Mouse (Mus musculus): ENCODE measurements around the gene Spdef. TPM values are rescaled to one million over a fixed set of nuclear protein-coding genes. Genes with fewer than 3 reads are reported as not detected.

The Spdef gene
- polyA plus RNA-seq, 1 experiment from 2014 or later = 0.51 TPM

- no peak for ATAC-seq (replicated peaks)
- H3K36me3 ChIP-seq = no peaks in the 10 kb centered on the region
Observed at GRCm38 (mm10) chr17:27751314-27752202, 22.8 kb upstream of the Spdef start.

GRCm38 (mm10) chr17:27750451-27750942 is 21.7 kb upstream of the Spdef start:
- whole genome bisulfite sequencing = 92% methylated on average over 6 of the region's 6 CpGs
- no peaks in the 10 kb centered on the region for H3K36me3 ChIP-seq
- no peak overlapping the region for H3K4me3 ChIP-seq
- H3K9me3 ChIP-seq = no peaks in the 10 kb centered on the region
- no peak overlapping the region for H3K4me2 ChIP-seq (replicated peaks)
- H3K27me3 ChIP-seq = no peaks in the 10 kb centered on the region
- H3K9ac ChIP-seq (replicated peaks) = no peak overlapping the region
- no peak overlapping the region for H3K27ac ChIP-seq (replicated peaks)
- no peaks in the 10 kb centered on the region for H3K4me1 ChIP-seq
- ATAC-seq (replicated peaks) = no peak

More at GRCm38 (mm10) chr17:27751314-27752202, 22.8 kb upstream of the Spdef start:
- Histone ChIP-seq H3K27ac (replicated peaks) (no peak overlapping the region), H3K4me1 (no peaks in the 10 kb centered on the region), H3K27me3 (no peaks in the 10 kb centered on the region), H3K4me3 (no peak overlapping the region), H3K9ac (replicated peaks) (no peak overlapping the region), H3K4me2 (replicated peaks) (no peak overlapping the region), H3K9me3 (no peaks in the 10 kb centered on the region)
- 90% methylated on average over 8 of the region's 8 CpGs for WGBS

GRCm38 (mm10) chr17:27748123-27748522 is 19.4 kb upstream of the Spdef start:
- Histone ChIP-seq H3K36me3 (no peaks in the 10 kb centered on the region), H3K27me3 (no peaks in the 10 kb centered on the region), H3K9me3 (no peaks in the 10 kb centered on the region), H3K4me2 (replicated peaks) (no peak overlapping the region), H3K4me3 (no peak overlapping the region), H3K27ac (replicated peaks) (no peak overlapping the region), H3K4me1 (no peaks in the 10 kb centered on the region), H3K9ac (replicated peaks) (no peak overlapping the region)
- ATAC-seq (replicated peaks) = no peak
- 84% methylated on average over 2 of the region's 2 CpGs for WGBS

GRCm38 (mm10) chr17:27746446-27746845 is 17.7 kb upstream of the Spdef start:
- no peaks in the 10 kb centered on the region for H3K9me3 ChIP-seq
- H3K36me3 ChIP-seq = no peaks in the 10 kb centered on the region
- no peaks in the 10 kb centered on the region for H3K27me3 ChIP-seq
- ATAC-seq (replicated peaks) = no peak
- no peak overlapping the region for H3K4me2 ChIP-seq (replicated peaks)
- 71% methylated on average over 4 of the region's 4 CpGs for WGBS
- H3K27ac ChIP-seq (replicated peaks) = no peak overlapping the region
- no peak overlapping the region for H3K4me3 ChIP-seq
- H3K4me1 ChIP-seq = no peaks in the 10 kb centered on the region
- no peak overlapping the region for H3K9ac ChIP-seq (replicated peaks)

GRCm38 (mm10) chr17:27740961-27741360 is 12.2 kb upstream of the Spdef start:
- Histone ChIP-seq H3K4me3 (no peak overlapping the region), H3K9ac (replicated peaks) (no peak overlapping the region), H3K27me3 (no peaks in the 10 kb centered on the region), H3K9me3 (no peaks in the 10 kb centered on the region), H3K4me1 (no peaks in the 10 kb centered on the region), H3K4me2 (replicated peaks) (no peak overlapping the region), H3K27ac (replicated peaks) (no peak overlapping the region), H3K36me3 (no peaks in the 10 kb centered on the region)
- no peak for ATAC-seq (replicated peaks)
- WGBS = 90% methylated on average over 6 of the region's 6 CpGs

- WGBS = 22% methylated on average over 13 of the region's 13 CpGs
- Histone ChIP-seq H3K36me3 (no peaks in the 10 kb centered on the region), H3K4me1 (no peaks in the 10 kb centered on the region), H3K4me3 (no peak overlapping the region), H3K9me3 (no peaks in the 10 kb centered on the region), H3K27ac (replicated peaks) (no peak overlapping the region), H3K27me3 (no peaks in the 10 kb centered on the region), H3K4me2 (replicated peaks) (no peak overlapping the region), H3K9ac (replicated peaks) (no peak overlapping the region)
- ATAC-seq (replicated peaks) = no peak
Observed at GRCm38 (mm10) chr17:27734344-27735073, 5.8 kb upstream of the Spdef start.

DNA sequence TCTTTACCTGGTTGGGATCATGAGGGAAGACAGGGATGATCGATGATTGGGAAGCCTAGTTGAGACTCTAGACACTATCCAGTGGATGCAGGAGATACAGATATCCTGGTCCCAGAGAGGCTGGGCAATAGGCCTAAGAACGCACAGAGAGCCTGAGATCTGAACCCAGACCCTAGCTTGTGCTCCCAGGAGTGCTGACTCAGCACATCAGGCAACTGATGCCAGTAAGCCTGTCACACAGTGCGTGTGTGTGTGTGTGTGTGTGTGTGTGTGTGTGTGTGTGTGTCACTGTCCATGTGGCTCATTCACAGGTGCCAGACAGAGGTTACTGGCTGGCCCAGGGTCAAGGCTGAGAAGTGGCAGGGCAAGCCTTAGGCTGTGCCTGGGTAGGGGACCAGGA is 3.9 kb upstream of the Spdef start:
- ATAC-seq (replicated peaks) = no peak
- H3K4me2 ChIP-seq (replicated peaks) = no peak overlapping the region
- WGBS = 96% methylated on average over 3 of the region's 3 CpGs
- H3K4me1 ChIP-seq = no peaks in the 10 kb centered on the region
- H3K4me3 ChIP-seq = no peak overlapping the region
- no peaks in the 10 kb centered on the region for H3K36me3 ChIP-seq
- H3K9ac ChIP-seq (replicated peaks) = no peak overlapping the region
- no peaks in the 10 kb centered on the region for H3K27me3 ChIP-seq
- H3K27ac ChIP-seq (replicated peaks) = no peak overlapping the region
- H3K9me3 ChIP-seq = no peaks in the 10 kb centered on the region

DNA sequence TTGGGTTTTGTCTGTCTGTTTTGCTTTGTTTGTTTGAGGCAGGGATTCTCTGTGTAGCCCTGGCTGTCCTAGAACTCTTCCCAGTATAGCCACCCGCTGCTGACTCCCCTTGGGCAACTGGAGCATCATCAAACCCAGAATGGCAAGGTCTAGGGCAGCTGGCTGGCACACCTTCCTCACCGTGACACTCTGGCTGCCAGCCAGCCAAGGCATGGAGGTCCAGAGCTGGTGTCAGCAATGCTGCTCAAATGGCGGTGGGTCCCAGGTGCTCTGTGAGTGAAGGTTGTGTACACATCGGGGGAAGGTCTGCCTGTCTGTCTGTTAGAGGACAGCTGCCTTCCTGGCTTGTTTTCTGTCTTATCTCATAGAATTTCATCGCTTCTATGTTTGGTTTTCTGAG is 3.4 kb upstream of the Spdef start:
- WGBS = 69% methylated on average over 5 of the region's 5 CpGs
- Histone ChIP-seq H3K27me3 (no peaks in the 10 kb centered on the region), H3K9ac (replicated peaks) (no peak overlapping the region), H3K4me1 (no peaks in the 10 kb centered on the region), H3K27ac (replicated peaks) (no peak overlapping the region), H3K4me3 (no peak overlapping the region), H3K4me2 (replicated peaks) (no peak overlapping the region), H3K36me3 (no peaks in the 10 kb centered on the region), H3K9me3 (no peaks in the 10 kb centered on the region)
- ATAC-seq (replicated peaks) = no peak

DNA sequence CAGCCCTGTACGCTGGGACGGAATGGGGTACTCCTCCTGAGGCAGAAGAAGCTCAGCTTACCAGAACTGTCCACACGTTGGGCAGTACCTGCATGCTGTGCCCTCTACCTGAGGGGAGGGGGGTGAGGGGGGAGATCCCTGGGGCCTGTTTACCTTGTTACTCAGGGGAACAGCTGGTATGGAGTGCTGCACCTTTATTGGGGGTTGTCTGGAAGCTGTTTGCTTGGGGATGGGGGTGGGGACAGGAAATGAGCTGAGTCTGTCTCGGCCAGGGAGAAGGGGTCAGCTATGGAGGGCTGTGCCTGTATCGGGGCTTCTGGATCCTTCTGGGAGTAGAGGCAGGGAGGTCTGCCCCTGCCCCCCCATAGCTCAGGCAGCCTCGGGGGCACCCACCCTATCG is 2.2 kb downstream of the Spdef start:
- Histone ChIP-seq H3K27ac (replicated peaks) (no peak overlapping the region), H3K9me3 (no peaks in the 10 kb centered on the region), H3K27me3 (no peaks in the 10 kb centered on the region), H3K36me3 (no peaks in the 10 kb centered on the region), H3K4me3 (no peak overlapping the region), H3K4me1 (peaks cover 6% of the 10 kb centered on the region), H3K4me2 (replicated peaks) (no peak overlapping the region), H3K9ac (replicated peaks) (no peak overlapping the region)
- no peak for ATAC-seq (replicated peaks)
- 66% methylated on average over 7 of the region's 7 CpGs for WGBS

DNA sequence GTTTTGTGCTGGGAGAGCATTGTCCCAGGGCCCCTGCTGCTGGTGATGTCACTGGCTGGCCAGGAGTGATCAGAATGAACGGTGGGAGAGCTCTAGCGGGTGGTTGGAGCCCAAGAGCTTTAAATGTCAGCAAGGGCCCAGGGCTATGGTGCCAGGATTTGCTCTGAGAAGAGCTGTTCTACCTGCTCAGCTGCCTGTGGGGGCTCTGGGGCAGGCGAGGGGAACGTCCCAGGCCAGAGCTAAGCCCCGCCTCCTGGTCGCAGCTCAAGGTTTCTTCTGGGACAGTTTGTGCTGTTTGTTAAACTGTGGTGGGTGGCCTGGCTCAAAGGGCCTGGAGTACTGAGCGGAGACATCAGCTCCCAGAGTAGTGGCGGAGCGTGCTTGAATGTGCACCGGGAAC is 3.3 kb downstream of the Spdef start:
- Histone ChIP-seq H3K4me2 (replicated peaks) (no peak overlapping the region), H3K9ac (replicated peaks) (no peak overlapping the region), H3K27ac (replicated peaks) (no peak overlapping the region), H3K27me3 (no peaks in the 10 kb centered on the region), H3K4me1 (peaks cover 10% of the 10 kb centered on the region), H3K4me3 (no peak overlapping the region), H3K36me3 (no peaks in the 10 kb centered on the region), H3K9me3 (no peaks in the 10 kb centered on the region)
- ATAC-seq (replicated peaks) = no peak
- 5% methylated on average over 10 of the region's 10 CpGs for WGBS

DNA sequence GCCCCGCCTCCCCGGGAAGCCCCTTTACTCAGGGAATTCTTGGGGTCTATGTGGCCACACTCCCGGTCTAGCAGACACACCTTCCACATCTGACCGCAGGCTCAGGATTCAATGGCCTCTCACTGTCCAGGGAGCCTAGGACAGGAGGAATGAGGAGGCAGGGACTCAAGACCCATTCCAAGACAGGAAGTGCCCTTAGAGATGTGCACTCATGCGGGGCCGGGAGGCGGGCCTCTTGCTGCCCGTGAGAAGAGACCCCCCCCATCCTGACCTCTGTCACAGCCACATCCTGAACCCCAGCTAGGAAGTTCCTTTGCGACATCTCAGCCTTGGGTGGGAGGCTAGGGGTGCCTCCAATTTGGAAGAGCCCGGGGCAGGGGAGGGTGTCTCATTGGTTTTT is 3.7 kb downstream of the Spdef start:
- Histone ChIP-seq H3K9ac (replicated peaks) (no peak overlapping the region), H3K27me3 (no peaks in the 10 kb centered on the region), H3K36me3 (no peaks in the 10 kb centered on the region), H3K27ac (replicated peaks) (no peak overlapping the region), H3K4me2 (replicated peaks) (no peak overlapping the region), H3K4me1 (peaks cover 10% of the 10 kb centered on the region), H3K4me3 (no peak overlapping the region), H3K9me3 (no peaks in the 10 kb centered on the region)
- 27% methylated on average over 10 of the region's 10 CpGs for WGBS
- no peak for ATAC-seq (replicated peaks)

DNA sequence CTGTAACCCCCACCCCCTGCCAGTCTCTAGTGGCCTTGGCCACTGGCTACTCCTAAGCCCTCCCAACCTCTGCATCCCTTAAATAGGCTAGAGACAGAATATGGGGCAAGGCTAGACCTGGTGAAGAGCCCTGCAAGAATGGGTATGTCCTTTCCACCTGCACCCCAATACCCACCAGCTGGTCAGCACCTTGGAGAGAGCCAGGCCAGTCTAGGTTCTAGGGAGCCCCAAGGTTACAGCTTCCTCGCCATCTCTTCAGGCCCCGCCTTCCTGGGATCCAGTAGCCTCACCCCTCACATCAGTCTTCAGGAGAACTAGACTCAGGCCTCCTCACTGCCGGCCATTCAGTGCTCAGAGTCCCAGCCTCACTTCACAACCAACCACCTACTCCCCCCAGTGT is 4.4 kb downstream of the Spdef start:
- Histone ChIP-seq H3K27ac (replicated peaks) (no peak overlapping the region), H3K36me3 (no peaks in the 10 kb centered on the region), H3K4me3 (no peak overlapping the region), H3K27me3 (no peaks in the 10 kb centered on the region), H3K9me3 (no peaks in the 10 kb centered on the region), H3K9ac (replicated peaks) (no peak overlapping the region), H3K4me1 (peaks cover 10% of the 10 kb centered on the region), H3K4me2 (replicated peaks) (no peak overlapping the region)
- WGBS = 33% methylated on average over 3 of the region's 3 CpGs
- no peak for ATAC-seq (replicated peaks)
